In genomic region chr1:36924853-36925252, GRCm38 (mm10) we compare ENCODE assay signal across 27 mouse cellular contexts. TPM values are rescaled to one million over a fixed set of nuclear protein-coding genes. Genes with fewer than 3 reads are reported as not detected.
DNase-seq lines count a peak whose midpoint lies in the region; ATAC-seq and TF ChIP-seq lines count a peak whose summit lies in the region.
"Had no signal": no experiment of that assay in that cellular context is flagged by ENCODE, and none has a peak within 500 bp of the region (broad histone marks: within the 10 kb centered on the region; RNA-seq: fewer than 3 reads in every experiment).

No protein-coding gene starts in this region.

- no peak overlapping the region for H3K4me3 ChIP-seq in liver, embryonic 15.5 days (replicated peaks)
- H3K4me3 ChIP-seq in liver, postnatal 0 days (ENCODE audit: low read depth, low read length), result no peak overlapping the region
- H3K4me3 ChIP-seq: embryonic facial prominence, embryonic 10.5 days; embryonic facial prominence, embryonic 13.5 days; erythroblast, embryonic 14.5 days; forebrain, embryonic 12.5 days; forebrain, embryonic 15.5 days; heart, embryonic 12.5 days; heart, embryonic 15.5 days had no signal

- TF ChIP-seq EP300 in liver, postnatal 0 days (IDR thresholded peaks at IDR 0.05; ENCODE audit: low read depth), result no peak

- H3K9me3 ChIP-seq in liver, embryonic 15.5 days (replicated peaks), result no peaks in the 10 kb centered on the region
- H3K9me3 ChIP-seq in liver, postnatal 0 days (ENCODE audit: low read length), result no peaks in the 10 kb centered on the region
- H3K9me3 ChIP-seq: embryonic facial prominence, embryonic 10.5 days; embryonic facial prominence, embryonic 13.5 days; forebrain, embryonic 12.5 days; forebrain, embryonic 15.5 days; heart, embryonic 12.5 days; heart, embryonic 15.5 days had no signal

- WGBS in liver, embryonic 15.5 days (ENCODE audit: insufficient replicate concordance), result 80% methylated on average over 2 of the region's 2 CpGs
- WGBS in liver, postnatal 0 days (ENCODE audit: insufficient replicate concordance), result 82% methylated on average over 2 of the region's 2 CpGs

- peaks cover 7% of the 10 kb centered on the region; the same call in 1 of the 2 replicates for H3K36me3 ChIP-seq in liver, embryonic 15.5 days (replicated peaks)
- H3K36me3 ChIP-seq in liver, postnatal 0 days (replicated peaks; ENCODE audit: insufficient read depth, low read length), result no peaks in the 10 kb centered on the region
- H3K36me3 ChIP-seq: embryonic facial prominence, embryonic 13.5 days; forebrain, embryonic 12.5 days; forebrain, embryonic 15.5 days; heart, embryonic 12.5 days; heart, embryonic 15.5 days had no signal

- H3K27me3 ChIP-seq in liver, embryonic 15.5 days, result no peaks in the 10 kb centered on the region
- no peaks in the 10 kb centered on the region for H3K27me3 ChIP-seq in liver, postnatal 0 days (ENCODE audit: insufficient read depth, low read length)
- H3K27me3 ChIP-seq: embryonic facial prominence, embryonic 13.5 days; forebrain, embryonic 12.5 days; forebrain, embryonic 15.5 days; heart, embryonic 12.5 days; heart, embryonic 15.5 days had no signal

- no peak overlapping the region for H3K9ac ChIP-seq in liver, embryonic 15.5 days
- H3K9ac ChIP-seq in liver, postnatal 0 days (replicated peaks), result no peak overlapping the region
- H3K9ac ChIP-seq: embryonic facial prominence, embryonic 13.5 days; forebrain, embryonic 12.5 days; forebrain, embryonic 15.5 days; heart, embryonic 12.5 days; heart, embryonic 15.5 days; hindbrain, embryonic 14.5 days had no signal

- peak overlapping the region; percentile 66; the same call in 1 of the 2 replicates for H3K27ac ChIP-seq in liver, embryonic 15.5 days (replicated peaks)
- H3K27ac ChIP-seq in liver, postnatal 0 days (ENCODE audit: low read depth), result no peak overlapping the region
- H3K27ac ChIP-seq: embryonic facial prominence, embryonic 10.5 days; embryonic facial prominence, embryonic 13.5 days; forebrain, embryonic 12.5 days; forebrain, embryonic 15.5 days; heart, embryonic 15.5 days; hindbrain, embryonic 14.5 days; hindbrain, postnatal 0 days had no signal

- peaks cover 95% of the 10 kb centered on the region for H3K4me1 ChIP-seq in liver, embryonic 15.5 days (replicated peaks)
- H3K4me1 ChIP-seq in liver, postnatal 0 days (ENCODE audit: insufficient read depth), result peaks cover 82% of the 10 kb centered on the region

- ATAC-seq in liver, embryonic 15.5 days (ENCODE audit: insufficient read depth), result no peak
- no peak for ATAC-seq in liver, postnatal 0 days
- ATAC-seq: CD4-positive, CD25-positive, alpha-beta regulatory T cell, adult 4 months; forebrain, embryonic 15.5 days; hindbrain, postnatal 0 days; inflammation-experienced regulatory T-cells, adult 6 months; intestine, embryonic 16.5 days had no signal

- DNase-seq in heart, adult 11 months, result peak; percentile 86
- DNase-seq in heart, postnatal 4 days, result no peak
- no peak for DNase-seq in liver, postnatal 0 days
- peak; percentile 30 for DNase-seq in ZHBTc4 (ENCODE audit: low read depth, low spot score)
- no peak for DNase-seq in urinary bladder, adult 2 months (ENCODE audit: low spot score)
- DNase-seq: adrenal gland, adult 8-10 months; adrenal gland, postnatal 25 days; cerebellum, adult 11-12 months; cerebellum, adult 8-10 months; cerebellum, postnatal 10 days; embryo, embryonic 11 days; gastrocnemius, postnatal 10 days; heart, postnatal 10 days; heart, postnatal 36 days had no signal

- no peak for TF ChIP-seq CTCF in liver, postnatal 0 days (IDR thresholded peaks at IDR 0.05; ENCODE audit: low read depth)

- no peak overlapping the region for H3K4me2 ChIP-seq in liver, embryonic 15.5 days
- H3K4me2 ChIP-seq in liver, postnatal 0 days (ENCODE audit: low read depth, low read length), result no peak overlapping the region
- H3K4me2 ChIP-seq: embryonic facial prominence, embryonic 13.5 days; forebrain, embryonic 12.5 days; forebrain, embryonic 15.5 days; heart, embryonic 12.5 days; heart, embryonic 15.5 days; hindbrain, embryonic 14.5 days had no signal

RNA-seq across cellular contexts. Expression of gene Tmem131, which starts 18.6 kb away (rescaled TPM):
- total RNA-seq in heart, postnatal 4 days (2021), result 10 to 100 TPM; 37.3 to 40.6 TPM
- polyA plus RNA-seq in liver, embryonic 15.5 days (2015; fragmentation: Nextera tagmentation; extraction: Ambion mirVana), result 8.0 and 8.6 TPM in 2 replicates
- polyA plus RNA-seq in liver, postnatal 0 days (2015; fragmentation: Nextera tagmentation; extraction: Ambion mirVana), result 4.8 and 6.1 TPM in 2 replicates
- polyA plus RNA-seq in urinary bladder, adult 2 months (2012; rRNA removed), result 15.0 and 26.4 TPM in 2 replicates

Comparison
In these comparisons a context has a peak if more than half of its experiments do, and no peak if none do; other contexts are left out.
1. DNase-seq: peak in heart, adult 11 months (single experiment) and ZHBTc4 (single experiment); none in heart, postnatal 4 days (single experiment), liver, postnatal 0 days (single experiment) and urinary bladder, adult 2 months (single experiment).